Mouse (Mus musculus) ES-Bruce4 (cell line): ENCODE measurements at regions not wholly inside any gene's neighbourhood (a gene's known extent, or its start where the extent isn't known, plus 50 kb on each side); places are given as distances from the start of the nearest gene placed in this dataset.

ENCODE experiments used
- H3K27ac ChIP-seq: 2 replicates; pipeline ENCODE4 v1.5.1; 2012; ENCODE audit warnings: low read length, inconsistent platforms; ENCODE audit not compliant: insufficient read depth
- H3K27me3 ChIP-seq: 2 replicates; pipeline ENCODE4 v1.6.1; 2012; ENCODE audit warnings: mild to moderate bottlenecking, low read length, inconsistent platforms; ENCODE audit not compliant: control insufficient read depth, poor library complexity, insufficient read depth, severe bottlenecking
- H3K36me3 ChIP-seq: 2 replicates; pipeline ENCODE4 v1.6.1; 2012; ENCODE audit warnings: inconsistent platforms, mild to moderate bottlenecking, low read length, moderate library complexity; ENCODE audit not compliant: control insufficient read depth, poor library complexity, insufficient read depth, severe bottlenecking
- H3K4me1 ChIP-seq: one replicate; pipeline ENCODE4 v1.8.1; 2011; ENCODE audit warnings: low read length; ENCODE audit not compliant: control insufficient read depth, insufficient read depth
- H3K4me3 ChIP-seq: 2 replicates; pipeline ENCODE4 v1.5.1; 2011; ENCODE audit warnings: low read depth, mild to moderate bottlenecking, low read length
- H3K9ac ChIP-seq: 2 replicates; pipeline ENCODE4 v1.6.1; 2012; ENCODE audit warnings: low read depth, mild to moderate bottlenecking, inconsistent platforms; ENCODE audit not compliant: poor library complexity, severe bottlenecking
- H3K9me3 ChIP-seq: replicated peaks from 2 replicates; pipeline ENCODE4 v1.6.1; 2012; ENCODE audit warnings: mild to moderate bottlenecking, low read length, inconsistent platforms; ENCODE audit not compliant: control insufficient read depth, poor library complexity, insufficient read depth, severe bottlenecking
- CTCF ChIP-seq: IDR thresholded peaks from one replicate; pipeline ENCODE4 v1.8.1; 2011; ENCODE audit warnings: low read depth, low read length
- EP300 ChIP-seq: IDR thresholded peaks from 2 replicates; pipeline ENCODE4 v1.6.1; 2011; ENCODE audit warnings: low read depth, low read length; ENCODE audit not compliant: insufficient read depth
- POLR2A ChIP-seq: IDR thresholded peaks from one replicate; pipeline ENCODE4 v1.8.1; 2011; ENCODE audit warnings: low read length; ENCODE audit not compliant: insufficient read depth

DNA sequence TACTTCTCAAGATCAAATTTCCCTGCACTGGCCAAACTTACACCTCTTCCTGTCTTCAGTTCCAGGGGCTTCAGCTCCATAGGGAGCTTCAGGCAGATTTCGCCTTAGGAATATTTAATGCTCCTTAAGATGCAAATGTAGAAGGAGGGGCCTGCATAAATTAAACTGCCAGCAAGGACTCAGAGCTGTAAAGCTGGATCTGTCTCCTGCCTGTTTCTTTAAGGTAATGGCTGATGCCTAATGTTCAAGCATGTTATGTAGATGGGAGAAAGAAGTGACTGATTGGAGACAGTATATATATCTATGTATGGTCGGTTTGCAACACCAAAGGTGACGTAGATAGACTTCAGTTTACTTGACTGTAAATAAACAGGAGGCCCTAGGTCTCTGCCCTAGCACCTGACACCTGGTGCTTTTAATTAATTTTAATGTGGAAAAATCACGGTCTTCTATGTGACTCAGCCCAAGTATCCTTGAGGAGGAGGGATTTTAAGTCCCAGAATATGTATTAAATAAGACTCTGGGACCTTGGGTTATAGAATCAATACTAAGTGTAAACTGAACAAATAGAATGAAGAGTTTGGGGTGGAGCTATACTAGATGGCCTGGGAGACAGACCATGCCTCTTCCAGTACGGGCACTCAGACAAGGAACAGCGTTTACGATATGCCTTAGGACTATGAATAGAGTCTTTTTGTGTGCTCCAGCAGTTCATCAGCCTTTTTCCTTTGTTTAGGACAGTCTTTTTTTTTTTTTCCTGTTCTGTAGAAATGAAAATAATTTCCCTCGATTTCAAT, 651.7 kb upstream of the Lmcd1 start:
- no peak overlapping the region for H3K27ac ChIP-seq
- H3K27me3 ChIP-seq = no peaks in the 10 kb centered on the region
- H3K4me1 ChIP-seq = no peaks in the 10 kb centered on the region
- no peaks in the 10 kb centered on the region for H3K9me3 ChIP-seq
- no peak for TF ChIP-seq EP300
- TF ChIP-seq POLR2A = no peak
- TF ChIP-seq CTCF = no peak
- no peak overlapping the region for H3K9ac ChIP-seq
- H3K36me3 ChIP-seq = no peaks in the 10 kb centered on the region
- H3K4me3 ChIP-seq = no peak overlapping the region

DNA sequence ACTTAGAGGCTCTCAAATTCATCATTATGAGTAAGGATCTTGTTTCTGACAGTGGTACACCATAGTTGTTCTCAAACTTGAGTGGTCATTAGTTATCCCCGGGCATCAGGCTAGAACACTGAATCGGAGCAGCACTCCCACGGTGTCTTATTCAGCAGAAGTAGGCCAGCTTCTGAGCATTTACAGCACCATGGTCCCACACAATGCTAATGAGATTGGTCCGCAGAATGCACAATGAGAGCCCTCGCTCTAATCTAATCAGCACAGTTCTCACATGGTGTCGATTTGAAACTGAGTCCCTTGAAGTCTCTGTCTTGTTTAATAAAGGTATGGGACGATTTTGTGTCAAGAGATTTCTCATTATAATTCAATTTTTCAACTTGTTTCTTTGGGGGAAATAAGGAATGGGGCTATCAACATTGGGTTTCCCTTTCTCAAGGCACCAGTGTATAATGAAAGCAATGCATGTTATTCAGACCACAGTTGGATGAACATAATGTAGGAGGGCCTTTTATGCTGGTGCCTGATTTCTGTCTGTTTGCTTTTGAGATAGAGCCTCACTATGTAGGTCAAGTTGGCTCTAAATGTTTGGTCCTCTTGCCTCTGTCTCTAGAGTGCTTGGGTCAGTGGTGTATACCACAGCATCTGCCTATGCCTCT, 650.9 kb upstream of the Lmcd1 start:
- Histone ChIP-seq H3K4me1 (no peaks in the 10 kb centered on the region), H3K9ac (no peak overlapping the region), H3K27me3 (no peaks in the 10 kb centered on the region), H3K27ac (no peak overlapping the region), H3K9me3 (no peaks in the 10 kb centered on the region), H3K36me3 (no peaks in the 10 kb centered on the region), H3K4me3 (no peak overlapping the region)
- TF ChIP-seq CTCF (no peak), EP300 (no peak), POLR2A (no peak)

DNA sequence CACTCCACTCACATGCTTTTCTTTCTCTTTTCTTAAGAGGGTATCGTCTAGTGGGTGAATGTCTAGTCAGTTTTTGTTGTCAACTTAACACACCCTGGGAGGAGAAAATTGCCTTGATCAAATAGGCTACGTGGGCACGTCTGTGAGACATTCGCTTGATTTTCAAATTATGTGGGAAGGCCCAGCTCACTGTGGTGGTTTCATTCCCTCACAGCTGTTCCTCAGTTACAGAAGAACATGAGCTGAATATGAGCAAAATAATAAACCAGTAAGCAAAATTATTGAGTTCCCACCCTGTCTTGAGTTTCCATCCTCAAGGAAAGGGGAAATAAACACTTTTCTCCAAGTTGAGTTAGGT, 650.4 kb upstream of the Lmcd1 start:
- TF ChIP-seq EP300 (no peak), CTCF (no peak), POLR2A (no peak)
- no peaks in the 10 kb centered on the region for H3K36me3 ChIP-seq

DNA sequence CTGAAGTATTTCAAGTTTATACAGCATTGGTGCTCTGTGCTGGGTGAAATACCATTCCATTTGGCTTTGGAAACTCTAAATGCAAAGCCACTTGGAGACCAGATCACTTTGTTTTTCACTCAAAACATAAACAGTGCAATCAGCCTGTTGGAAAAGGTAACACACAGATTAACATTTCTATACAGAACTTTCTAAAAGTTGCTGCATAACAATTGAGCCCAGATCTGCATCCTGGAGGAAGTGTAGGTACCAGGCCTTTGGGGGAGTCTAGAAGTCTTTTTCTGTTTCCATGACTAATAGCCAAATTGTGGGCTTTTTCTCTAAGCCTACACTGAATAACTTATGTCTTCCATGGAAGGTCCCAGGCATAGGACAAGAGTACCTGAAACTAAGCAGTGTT, 648.1 kb upstream of the Lmcd1 start:
- no peaks in the 10 kb centered on the region for H3K4me1 ChIP-seq
- no peaks in the 10 kb centered on the region for H3K27me3 ChIP-seq
- H3K36me3 ChIP-seq = no peaks in the 10 kb centered on the region
- TF ChIP-seq CTCF (no peak), EP300 (no peak), POLR2A (no peak)
- no peak overlapping the region for H3K27ac ChIP-seq
- no peaks in the 10 kb centered on the region for H3K9me3 ChIP-seq
- H3K4me3 ChIP-seq = no peak overlapping the region
- H3K9ac ChIP-seq = no peak overlapping the region

More for the DNA sequence above, 650.4 kb upstream of the Lmcd1 start:
- Histone ChIP-seq H3K9me3 (no peaks in the 10 kb centered on the region), H3K4me1 (no peaks in the 10 kb centered on the region), H3K27ac (no peak overlapping the region), H3K9ac (no peak overlapping the region), H3K27me3 (no peaks in the 10 kb centered on the region), H3K4me3 (no peak overlapping the region)

DNA sequence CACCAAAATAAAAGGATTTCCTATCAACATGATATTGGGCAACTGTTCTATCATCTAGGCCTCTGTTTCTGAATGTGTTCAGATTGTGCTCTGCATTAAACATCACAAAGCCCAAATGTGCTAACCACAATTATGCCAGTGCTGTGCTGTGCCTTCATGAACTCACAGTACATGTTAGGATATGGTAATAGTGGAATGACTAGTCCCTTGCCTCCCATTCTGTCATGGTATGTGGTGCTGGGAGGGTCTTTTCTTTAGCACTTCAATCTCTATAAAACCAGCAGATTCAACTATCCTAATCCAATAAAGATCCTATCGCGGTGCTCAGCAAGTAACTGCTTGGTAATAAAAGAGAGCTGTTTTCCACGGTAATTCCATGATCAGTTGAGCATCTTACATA, 620.8 kb upstream of the Lmcd1 start:
- no peak overlapping the region for H3K27ac ChIP-seq
- no peaks in the 10 kb centered on the region for H3K27me3 ChIP-seq
- no peak for TF ChIP-seq EP300
- no peak for TF ChIP-seq POLR2A
- no peak for TF ChIP-seq CTCF
- H3K4me1 ChIP-seq = no peaks in the 10 kb centered on the region
- no peaks in the 10 kb centered on the region for H3K9me3 ChIP-seq
- no peaks in the 10 kb centered on the region for H3K36me3 ChIP-seq
- no peak overlapping the region for H3K9ac ChIP-seq
- H3K4me3 ChIP-seq = no peak overlapping the region

DNA sequence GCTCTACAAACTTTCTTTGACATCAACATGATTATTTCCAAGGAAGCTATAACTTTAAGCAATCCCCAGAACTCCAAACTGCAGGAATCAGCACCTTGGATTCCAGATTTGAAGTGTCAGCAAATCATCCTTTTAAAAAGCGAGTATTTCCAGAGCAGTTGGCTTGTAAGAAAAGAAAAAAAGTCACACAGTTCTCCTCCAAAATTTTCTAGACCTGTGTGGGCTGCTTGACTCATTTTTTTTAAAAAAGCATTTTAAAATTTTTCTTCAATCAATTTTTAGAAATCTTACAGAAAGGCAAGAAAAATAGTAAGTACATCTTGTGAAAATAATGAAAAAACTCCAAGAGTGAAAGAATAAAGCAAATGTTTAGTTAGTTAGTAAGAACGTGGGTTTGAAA, 613.6 kb upstream of the Lmcd1 start:
- Histone ChIP-seq H3K4me3 (no peak overlapping the region), H3K9ac (no peak overlapping the region), H3K36me3 (no peaks in the 10 kb centered on the region), H3K27me3 (no peaks in the 10 kb centered on the region), H3K27ac (no peak overlapping the region), H3K4me1 (no peaks in the 10 kb centered on the region), H3K9me3 (no peaks in the 10 kb centered on the region)
- no peak for TF ChIP-seq POLR2A
- TF ChIP-seq EP300 = no peak
- no peak for TF ChIP-seq CTCF
